Mouse (Mus musculus): ENCODE measurements at regions not wholly inside any gene's neighbourhood (a gene's known extent, or its start where the extent isn't known, plus 50 kb on each side); places are given as distances from the start of the nearest gene placed in this dataset.
"Not testable (repeated sequence)": the region's sequence is repeated elsewhere in the genome, so short reads cannot be mapped to it uniquely, and the experiment has no call there.

DNA sequence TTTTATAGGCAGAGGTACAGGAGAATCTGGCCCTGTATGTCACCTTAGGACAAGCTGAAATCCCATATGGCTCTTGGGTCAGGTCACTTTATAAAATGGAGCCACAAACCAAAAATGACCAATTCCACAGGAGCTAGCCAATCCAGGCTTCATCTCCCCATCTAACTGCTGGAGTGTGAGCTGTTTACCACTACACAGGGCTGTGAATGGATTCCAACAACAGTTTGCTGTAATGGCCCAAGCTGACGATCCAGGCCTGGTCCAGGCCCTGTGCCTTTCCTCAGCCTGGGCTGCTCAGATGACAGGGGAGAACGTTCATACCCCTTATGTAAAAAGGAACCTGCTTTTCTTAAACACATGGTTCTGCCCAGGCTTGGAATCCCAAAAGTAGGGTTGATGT is 55.5 kb upstream of the Gm7358 start:
- H3K27ac ChIP-seq (ENCODE audit: insufficient read depth, low read length), result no peak overlapping the region
- H3K4me3 ChIP-seq (ENCODE audit: insufficient read depth, low read length), result no peak overlapping the region
- peaks cover 4% of the 10 kb centered on the region; the same call in 1 of the 2 replicates for H3K4me1 ChIP-seq (ENCODE audit: control insufficient read depth, insufficient read depth, low read length)
- no peak for TF ChIP-seq POLR2A (IDR thresholded peaks at IDR 0.05; ENCODE audit: low read depth, low read length)
- TF ChIP-seq CTCF (IDR thresholded peaks at IDR 0.05; ENCODE audit: borderline replicate concordance, insufficient read depth, low read length), result no peak

DNA sequence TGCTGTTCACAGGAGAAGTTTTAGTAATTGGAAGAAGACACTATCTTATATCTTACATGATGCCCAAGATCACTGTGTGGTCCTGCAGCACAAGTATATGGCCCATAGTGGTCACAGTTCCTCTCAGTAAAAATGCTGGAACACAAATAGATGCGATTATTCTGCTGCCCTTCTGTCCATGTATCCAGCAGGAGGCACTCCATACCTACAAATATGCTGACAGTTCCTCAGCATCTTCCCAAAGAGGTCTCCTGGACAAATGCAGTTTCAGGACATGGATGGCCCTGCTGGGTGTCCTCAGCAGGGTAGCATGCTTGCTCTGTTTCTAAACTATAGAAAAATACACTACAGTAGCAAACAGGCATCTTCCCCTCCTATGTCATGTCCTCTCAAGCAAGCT is 52.4 kb upstream of the Gm7358 start:
- H3K27ac ChIP-seq (ENCODE audit: insufficient read depth, low read length); H3K4me1 ChIP-seq (ENCODE audit: control insufficient read depth, insufficient read depth, low read length); H3K4me3 ChIP-seq (ENCODE audit: insufficient read depth, low read length): not testable (repeated sequence)

Data from embryonic fibroblast, embryonic 13.5 days (primary cell).